ENCODE assay signal across 11 mouse cellular contexts in genomic region chr15:83634076-83634475, GRCm38 (mm10). TPM values are rescaled to one million over a fixed set of nuclear protein-coding genes. Genes with fewer than 3 reads are reported as not detected.
DNase-seq lines count a peak whose midpoint lies in the region; ATAC-seq and TF ChIP-seq lines count a peak whose summit lies in the region.
"Had no signal": no experiment of that assay in that cellular context is flagged by ENCODE, and none has a peak within 500 bp of the region (broad histone marks: within the 10 kb centered on the region; RNA-seq: fewer than 3 reads in every experiment).

No protein-coding gene starts in this region.

- H3K4me2 ChIP-seq in forebrain, embryonic 14.5 days (ENCODE audit: low read length): no peak overlapping the region
- H3K4me2 ChIP-seq in forebrain, embryonic 12.5 days: no peak overlapping the region
- H3K4me2 ChIP-seq in CH12.LX (ENCODE audit: insufficient read depth, low read depth, poor library complexity, severe bottlenecking): no peak overlapping the region
- H3K4me2 ChIP-seq: liver, embryonic 13.5 days had no signal

- peak; percentile 75 for TF ChIP-seq CTCF in left cerebral cortex, adult 2 months (IDR thresholded peaks at IDR 0.05)
- TF ChIP-seq CTCF in CH12.LX (conservative IDR thresholded peaks at IDR 0.05 in 1 of 2, IDR thresholded peaks at IDR 0.05 in 1 of 2; ENCODE audit: low read depth in 2 of 2, low read length in 2 of 2): peak in 1 of 2 experiments; percentile 74; a peak in 2 of 4 replicates

- H3K4me1 ChIP-seq in forebrain, embryonic 14.5 days (ENCODE audit: control insufficient read depth, insufficient read depth, low read length): no peaks in the 10 kb centered on the region
- H3K4me1 ChIP-seq in forebrain, embryonic 12.5 days: no peaks in the 10 kb centered on the region
- no peaks in the 10 kb centered on the region for H3K4me1 ChIP-seq in CH12.LX (ENCODE audit: control insufficient read depth in 1 of 2, insufficient read depth in 2 of 2)
- H3K4me1 ChIP-seq: liver, embryonic 13.5 days had no signal

- ATAC-seq in forebrain, embryonic 14.5 days: no peak
- no peak for ATAC-seq in forebrain, embryonic 12.5 days (ENCODE audit: low FRiP score)
- ATAC-seq: CD4-positive, CD25-positive, alpha-beta regulatory T cell, adult 4 months had no signal

- no peak overlapping the region for H3K9ac ChIP-seq in forebrain, embryonic 14.5 days (ENCODE audit: low read length)
- H3K9ac ChIP-seq in forebrain, embryonic 12.5 days: no peak overlapping the region
- H3K9ac ChIP-seq in CH12.LX (ENCODE audit: insufficient read depth, low read depth): no peak overlapping the region
- H3K9ac ChIP-seq: liver, embryonic 13.5 days had no signal

- 27% methylated on average over 1 of the region's 1 CpGs for WGBS in forebrain, embryonic 14.5 days
- 27% methylated on average over 1 of the region's 1 CpGs for WGBS in forebrain, embryonic 12.5 days

- DNase-seq in forebrain, embryonic 14.5 days (ENCODE audit: low spot score): peak; percentile 46
- DNase-seq in left cerebral cortex, adult 2 months (ENCODE audit: extremely low spot score in 1 of 2, low spot score in 2 of 2): no peak
- no peak for DNase-seq in left cerebral cortex, postnatal 4 days
- peak; percentile 7 for DNase-seq in CH12.LX (ENCODE audit: extremely low read depth)
- peak; percentile 56 for DNase-seq in embryo, embryonic 10.5 days (ENCODE audit: low spot score)
- no peak for DNase-seq in ovary, postnatal 10 days (ENCODE audit: low spot score)
- no peak for DNase-seq in urinary bladder, postnatal 10 days (ENCODE audit: low spot score)
- DNase-seq: adrenal gland, postnatal 36 days; liver, embryonic 13.5 days had no signal

- TF ChIP-seq POLR2A in CH12.LX (IDR thresholded peaks at IDR 0.05; ENCODE audit: low read depth, low read length): no peak

- H3K79me2 ChIP-seq in CH12.LX (replicated peaks; ENCODE audit: control insufficient read depth, extremely low read depth, insufficient read depth, poor library complexity, severe bottlenecking): no peaks in the 10 kb centered on the region

- dilution Hi-C loops in CH12.LX (cut with MboI; ENCODE audit: extremely low pct_ligation_motif_present, extremely low pct_unique_long_range_greater_than_20kb, low sequenced_read_pairs): no loop called here

- in situ Hi-C loops in CH12.LX (cut with MboI; ENCODE audit: low pct_ligation_motif_present, low pct_unique_long_range_greater_than_20kb, low sequenced_read_pairs): no loop called here

- H3K9me3 ChIP-seq in forebrain, embryonic 14.5 days (replicated peaks; ENCODE audit: control insufficient read depth, low read length): 0 out of 2 replicates have a peak, but pooled peaks cover 5% of the 10 kb centered on the region
- H3K9me3 ChIP-seq in forebrain, embryonic 12.5 days: peaks cover 6% of the 10 kb centered on the region
- peaks cover 12% of the 10 kb centered on the region for H3K9me3 ChIP-seq in CH12.LX (replicated peaks; ENCODE audit: low read length)
- H3K9me3 ChIP-seq: liver, embryonic 13.5 days had no signal

- H3K36me3 ChIP-seq in forebrain, embryonic 14.5 days (ENCODE audit: control insufficient read depth, insufficient read depth, low read length): peaks cover 7% of the 10 kb centered on the region
- H3K36me3 ChIP-seq in forebrain, embryonic 12.5 days (replicated peaks): peaks cover 23% of the 10 kb centered on the region
- no peaks in the 10 kb centered on the region for H3K36me3 ChIP-seq in CH12.LX (replicated peaks in 1 of 2; ENCODE audit: control insufficient read depth in 1 of 2, insufficient read depth in 1 of 2, low read length in 1 of 2)
- H3K36me3 ChIP-seq: liver, embryonic 13.5 days had no signal

- H3K27me3 ChIP-seq in forebrain, embryonic 14.5 days (replicated peaks; ENCODE audit: control insufficient read depth, insufficient read depth, low read length): no peaks in the 10 kb centered on the region
- H3K27me3 ChIP-seq in forebrain, embryonic 12.5 days: no peaks in the 10 kb centered on the region
- H3K27me3 ChIP-seq in CH12.LX (replicated peaks): peaks cover 90% of the 10 kb centered on the region
- H3K27me3 ChIP-seq: liver, embryonic 13.5 days had no signal

- peak; percentile 64 for TF ChIP-seq RAD21 in CH12.LX (IDR thresholded peaks at IDR 0.05; ENCODE audit: low read depth, low read length)

- no peak overlapping the region for H3K27ac ChIP-seq in forebrain, embryonic 14.5 days (ENCODE audit: low read depth, low read length)
- no peak overlapping the region for H3K27ac ChIP-seq in forebrain, embryonic 12.5 days
- no peak overlapping the region for H3K27ac ChIP-seq in left cerebral cortex, adult 2 months
- H3K27ac ChIP-seq in CH12.LX (ENCODE audit: insufficient read depth, low read depth): no peak overlapping the region
- H3K27ac ChIP-seq: liver, embryonic 13.5 days had no signal

- intact Hi-C loops in left cerebral cortex, adult 2 months (cut with DNase I): loop anchor here (1.0 to 10.0 kb wide), 2 partner anchors 126 to 421 kb away; no protein-coding TSS in a partner anchor
- intact Hi-C loops in left cerebral cortex, postnatal 4 days (cut with DNase I): loop anchor here (10.0 kb wide), 1 partner anchor 121 kb away; no protein-coding TSS in a partner anchor

- TF ChIP-seq EP300 in CH12.LX (IDR thresholded peaks at IDR 0.05; ENCODE audit: low read length): no peak

- H3K4me3 ChIP-seq in forebrain, embryonic 14.5 days (ENCODE audit: low read depth, low read length): no peak overlapping the region
- H3K4me3 ChIP-seq in forebrain, embryonic 12.5 days (replicated peaks): no peak overlapping the region
- H3K4me3 ChIP-seq in left cerebral cortex, adult 2 months: no peak overlapping the region
- no peak overlapping the region for H3K4me3 ChIP-seq in CH12.LX (replicated peaks in 1 of 3; ENCODE audit: low read depth in 2 of 3, low read length in 2 of 3, poor library complexity in 1 of 3)
- H3K4me3 ChIP-seq: liver, embryonic 13.5 days had no signal

TF ChIP-seq in CH12.LX, 34 proteins besides CTCF, POLR2A, EP300 and RAD21:
- TF ChIP-seq SMC3 (IDR thresholded peaks at IDR 0.05; ENCODE audit: low read depth, low read length) (peak; percentile 72), PAX5 (IDR thresholded peaks at IDR 0.05; ENCODE audit: low read length) (no peak)

RNA-seq across cellular contexts. Expression of gene Ttll12, which starts 39.1 kb away (rescaled TPM):
- polyA plus RNA-seq in forebrain, embryonic 14.5 days (2014; fragmentation: Nextera tagmentation; extraction: Ambion mirVana): 40.5 and 43.0 TPM in 2 replicates
- polyA plus RNA-seq in forebrain, embryonic 12.5 days (2016; fragmentation: Nextera tagmentation; extraction: Ambion mirVana): 45.9 and 49.9 TPM in 2 replicates
- 10 to 100 TPM; 12.4 to 12.6 TPM for total RNA-seq in left cerebral cortex, adult 2 months (2021)
- total RNA-seq in left cerebral cortex, postnatal 4 days (2021): 10 to 100 TPM; 28.4 to 30.8 TPM
- total RNA-seq in CH12.LX (2012; rRNA removed) (31.1 and 34.7 TPM in 2 replicates), CH12.LX (2014; rRNA removed) (19.7 and 21.9 TPM in 2 replicates)
- 37.1 and 40.0 TPM in 2 replicates for polyA plus RNA-seq in CH12.LX (2012; ENCODE audit: insufficient read length, low read depth)

Comparison
In these comparisons a context has a peak if more than half of its experiments do, and no peak if none do; other contexts are left out.
1. DNase-seq: peak in forebrain, embryonic 14.5 days (single experiment), CH12.LX (single experiment) and embryo, embryonic 10.5 days (single experiment); none in left cerebral cortex, adult 2 months (0 of 2), left cerebral cortex, postnatal 4 days (single experiment), ovary, postnatal 10 days (single experiment) and urinary bladder, postnatal 10 days (single experiment).